Mouse (Mus musculus) hindlimb bud, embryonic 11.5 days (tissue): ENCODE results near the gene Nup205.

Source experiments
- DNase-seq: peaks from one replicate; pipeline ENCODE4 v3.0.0-alpha.2; 2012; ENCODE audit warnings: low read depth, low spot score; ENCODE audit errors: extremely low spot score

Gene Nup205

DNA sequence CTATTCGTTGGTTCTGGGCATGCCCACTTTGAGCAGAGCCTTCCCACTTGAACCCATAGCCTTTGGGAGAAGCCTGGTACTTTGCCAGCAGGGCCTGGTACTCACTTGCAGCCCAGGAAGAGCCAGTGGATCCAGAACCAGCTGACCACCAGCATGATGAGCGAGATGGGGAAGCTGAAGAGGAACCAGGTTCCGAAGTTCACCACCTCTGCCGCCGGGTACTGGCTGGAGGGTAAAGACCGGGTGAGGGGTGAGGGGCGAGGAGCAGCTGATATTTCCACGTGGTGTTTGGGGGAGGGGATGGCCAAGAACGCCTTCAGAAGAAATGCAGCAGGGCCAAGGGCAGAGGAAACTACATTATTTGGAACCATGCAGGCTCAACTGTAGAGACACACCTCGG, 102.1 kb downstream of the Nup205 start:
- DNase-seq: no peak

DNA sequence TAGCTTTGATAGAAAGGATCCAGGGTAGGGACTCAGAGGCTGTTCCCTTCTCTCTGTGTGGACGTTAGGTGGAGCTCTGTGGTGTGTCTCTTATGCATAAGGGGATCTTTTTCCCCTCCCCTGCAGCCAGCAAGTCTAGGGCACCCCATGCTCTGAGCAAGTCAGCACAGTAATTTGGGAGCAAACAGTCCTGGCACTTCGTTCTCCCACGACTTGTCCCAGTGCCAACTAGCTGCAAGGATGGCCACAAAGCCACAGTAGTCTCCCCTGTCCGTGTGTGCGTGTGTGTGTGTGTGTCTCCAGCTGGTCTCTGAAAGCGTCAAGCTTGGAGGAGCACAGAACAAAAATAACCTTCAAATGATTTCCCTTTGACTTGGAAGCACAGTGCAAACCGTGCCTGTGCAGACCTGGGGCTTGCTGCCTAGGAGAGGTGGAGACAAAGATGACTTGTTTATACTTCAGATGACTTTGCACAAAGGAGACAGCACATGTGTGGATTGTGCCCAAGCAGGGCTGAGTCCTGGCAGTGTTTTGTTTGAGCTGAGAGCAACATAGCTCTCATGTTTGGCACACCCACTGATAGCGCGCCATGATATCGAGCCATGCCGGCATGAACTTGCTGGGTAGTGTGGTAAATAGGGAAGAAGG, 111.0 kb downstream of the Nup205 start:
- no peak for DNase-seq

DNA sequence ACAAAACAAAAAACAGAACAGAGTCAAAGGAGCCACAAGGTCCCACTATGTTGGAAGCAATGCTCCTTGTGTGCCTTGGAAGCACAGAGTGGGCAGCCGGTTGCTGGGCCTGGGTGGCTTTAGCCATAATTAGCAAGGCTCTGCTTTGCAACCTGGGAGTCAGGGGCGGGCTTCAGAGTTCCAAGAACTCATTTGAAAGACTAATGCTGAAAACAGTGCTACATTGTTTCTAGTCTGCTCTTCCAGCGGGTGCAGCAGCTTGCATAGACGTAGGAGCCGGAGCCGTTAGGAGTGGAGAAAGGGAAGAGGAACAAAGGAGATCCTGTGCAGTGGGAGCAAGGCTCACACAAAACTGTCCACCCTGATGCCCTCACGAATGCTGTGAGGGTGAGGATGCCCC, 111.7 kb downstream of the Nup205 start:
- DNase-seq: no peak

DNA sequence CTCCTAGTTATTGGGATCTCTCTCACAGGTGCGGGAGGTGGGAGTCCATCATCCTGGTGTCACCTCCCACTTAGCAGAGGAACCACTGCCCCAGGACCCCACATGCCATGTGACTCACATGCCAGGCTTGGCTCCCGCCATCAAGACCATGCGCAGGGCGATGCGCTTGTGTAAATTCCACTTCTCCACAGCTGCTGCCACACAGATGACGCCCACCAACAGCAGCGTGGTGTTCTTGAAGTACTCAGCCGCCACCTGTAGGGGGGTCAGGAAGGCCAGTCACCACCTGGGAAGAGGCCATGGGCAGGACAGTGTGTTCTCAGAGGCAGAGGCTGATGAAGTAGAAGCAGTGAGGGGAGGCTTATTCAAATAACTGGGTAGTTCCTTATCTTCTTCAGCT, 112.5 kb downstream of the Nup205 start:
- no peak for DNase-seq

DNA sequence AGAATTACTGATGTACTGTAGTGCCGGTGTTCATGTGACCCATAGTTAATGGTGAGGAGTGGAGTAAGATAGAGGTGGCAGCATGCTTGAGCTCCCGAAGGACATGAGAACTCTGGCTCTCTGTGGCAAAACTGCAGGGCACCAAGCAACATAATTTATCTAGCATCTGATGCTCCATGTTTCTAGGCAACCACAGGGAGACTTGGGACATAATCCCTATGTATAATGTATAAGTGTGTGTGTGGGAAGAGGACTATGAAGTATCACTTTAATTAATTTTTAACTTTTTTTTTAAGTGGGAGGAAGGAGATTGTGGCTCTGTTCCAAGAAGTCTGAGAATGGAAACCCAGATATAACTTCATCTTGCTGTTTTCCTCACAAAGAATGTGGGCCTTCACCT, 117.7 kb downstream of the Nup205 start:
- no peak for DNase-seq

DNA sequence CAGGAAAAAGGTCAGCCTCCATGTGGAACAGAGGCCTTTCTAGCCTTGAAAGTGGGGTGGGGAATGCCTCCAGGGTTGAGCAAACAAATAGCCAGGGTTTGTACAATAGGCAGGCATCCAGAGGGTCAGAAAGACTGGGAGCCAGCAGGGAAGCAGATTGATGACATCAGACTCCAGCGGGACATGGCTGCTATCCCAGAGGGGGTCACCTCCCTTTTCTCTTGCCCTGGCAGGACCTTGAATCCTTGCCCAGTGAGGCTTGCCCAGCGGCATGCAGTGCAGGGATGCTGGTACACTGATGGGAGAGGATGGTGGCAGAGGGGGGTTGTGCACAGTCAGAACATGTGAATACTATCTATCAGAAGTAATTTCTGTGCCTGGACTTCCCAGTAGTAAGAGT, 119.8 kb downstream of the Nup205 start:
- DNase-seq: no peak
